Mouse (Mus musculus) embryonic facial prominence, embryonic 14.5 days (tissue): Measurements from ENCODE around the gene Sdk2. TPM values are rescaled to one million over a fixed set of nuclear protein-coding genes. Genes with fewer than 3 reads are reported as not detected.

Experiments used
- ATAC-seq: fragments of 200-750 bp; cut with Nextera tagmentation; 2 replicates; pipeline ENCODE4 v1.8.0; 2017; ENCODE audit warnings: low read depth, moderate number of reproducible peaks, moderate TSS enrichment
- DNase-seq: peaks from one replicate; pipeline ENCODE4 v3.0.0-alpha.2; 2015; ENCODE audit warnings: low spot score
- H3K27ac ChIP-seq: fragments of 300-500 bp; sonication (generic); replicated peaks from 2 replicates; pipeline ENCODE4 v1.5.1; 2014; ENCODE audit warnings: low read depth, mild to moderate bottlenecking, low read length, moderate library complexity
- H3K27me3 ChIP-seq: fragments of 300-500 bp; sonication (generic); replicated peaks from 2 replicates; pipeline ENCODE4 v1.6.1; 2014; ENCODE audit warnings: low read length; ENCODE audit not compliant: control insufficient read depth, insufficient read depth
- H3K36me3 ChIP-seq: fragments of 300-500 bp; sonication (generic); 2 replicates; pipeline ENCODE4 v1.6.1; 2014; ENCODE audit warnings: low read length, mixed read lengths; ENCODE audit not compliant: control insufficient read depth, insufficient read depth
- H3K4me1 ChIP-seq: fragments of 300-500 bp; sonication (generic); 2 replicates; pipeline ENCODE4 v1.6.1; 2014; ENCODE audit warnings: antibody characterized with exemption, low read length; ENCODE audit not compliant: control insufficient read depth, insufficient read depth
- H3K4me2 ChIP-seq: fragments of 300-500 bp; sonication (generic); 2 replicates; pipeline ENCODE4 v1.6.1; 2014; ENCODE audit warnings: low read depth, mild to moderate bottlenecking, low read length, moderate library complexity, mixed read lengths
- H3K4me3 ChIP-seq: fragments of 300-500 bp; sonication (generic); 2 replicates; pipeline ENCODE4 v1.5.1; 2014; ENCODE audit warnings: low read depth, mild to moderate bottlenecking, low read length
- H3K9ac ChIP-seq: fragments of 300-500 bp; sonication (generic); 2 replicates; pipeline ENCODE4 v1.6.1; 2014; ENCODE audit warnings: low read depth, mild to moderate bottlenecking, low read length, moderate library complexity, mixed read lengths
- H3K9me3 ChIP-seq: fragments of 300-500 bp; sonication (generic); 2 replicates; pipeline ENCODE4 v1.6.1; 2016; ENCODE audit warnings: low read length; ENCODE audit not compliant: control insufficient read depth
- WGBS: fragments of 180-500 bp; shearing (Covaris S2); extraction: QIAGEN DNeasy Blood & Tissue Kit; methylation state at CpG from one replicate; pipeline ENCODE4 v1.1.7; 2014; 5-methylcytosine and 5-hydroxymethylcytosine counted together
- polyA plus RNA-seq: library from polyadenylated mRNA; unstranded; fragments of >200 nt; fragmentation: Nextera tagmentation; extraction: Ambion mirVana; gene quantifications from 2 replicates; pipeline ENCODE4 v1.2.1, GENCODE M21; 2014

The Sdk2 gene
- polyA plus RNA-seq, 1 experiment from 2014 or later: 6.3 TPM

GRCm38 (mm10) chr11:113981732-113982503 is 84.9 kb downstream of the Sdk2 start:
- H3K4me3 ChIP-seq: no peak overlapping the region
- H3K36me3 ChIP-seq: no peaks in the 10 kb centered on the region
- 24% methylated on average over 7 of the region's 7 CpGs for WGBS
- peaks cover 16% of the 10 kb centered on the region for H3K4me1 ChIP-seq
- H3K9ac ChIP-seq: no peak overlapping the region
- ATAC-seq (peak; percentile 73), DNase-seq (peak; percentile 78)
- no peak overlapping the region for H3K27ac ChIP-seq
- no peaks in the 10 kb centered on the region for H3K9me3 ChIP-seq
- H3K4me2 ChIP-seq: no peak overlapping the region
- no peaks in the 10 kb centered on the region for H3K27me3 ChIP-seq

- H3K4me3 ChIP-seq: no peak overlapping the region
- no peaks in the 10 kb centered on the region for H3K9me3 ChIP-seq
- WGBS: 54% methylated on average over 6 of the region's 6 CpGs
These were observed 85.8 kb downstream of the Sdk2 start for GRCm38 (mm10) chr11:113981088-113981487.

GRCm38 (mm10) chr11:113978318-113978717 is 88.5 kb downstream of the Sdk2 start:
- Histone ChIP-seq H3K9me3 (no peaks in the 10 kb centered on the region), H3K27me3 (no peaks in the 10 kb centered on the region), H3K36me3 (no peaks in the 10 kb centered on the region), H3K27ac (no peak overlapping the region), H3K4me3 (no peak overlapping the region), H3K4me2 (no peak overlapping the region), H3K4me1 (peaks cover 16% of the 10 kb centered on the region), H3K9ac (no peak overlapping the region)
- DNase-seq: no peak
- WGBS: over 99% methylated on average over 12 of the region's 12 CpGs
- ATAC-seq: no peak

More at GRCm38 (mm10) chr11:113981088-113981487, 85.8 kb downstream of the Sdk2 start:
- H3K27ac ChIP-seq: no peak overlapping the region
- no peaks in the 10 kb centered on the region for H3K27me3 ChIP-seq
- H3K4me2 ChIP-seq: no peak overlapping the region
- ATAC-seq (no peak), DNase-seq (peak; percentile 47)
- peaks cover 16% of the 10 kb centered on the region for H3K4me1 ChIP-seq
- no peaks in the 10 kb centered on the region for H3K36me3 ChIP-seq
- no peak overlapping the region for H3K9ac ChIP-seq

GRCm38 (mm10) chr11:113975667-113975970 is 91.2 kb downstream of the Sdk2 start:
- ATAC-seq: no peak
- WGBS: 60% methylated on average over 3 of the region's 3 CpGs
- DNase-seq: no peak

GRCm38 (mm10) chr11:113974876-113975666 is 91.8 kb downstream of the Sdk2 start:
- no peaks in the 10 kb centered on the region for H3K36me3 ChIP-seq
- no peaks in the 10 kb centered on the region for H3K27me3 ChIP-seq
- no peak overlapping the region for H3K4me2 ChIP-seq
- WGBS: 45% methylated on average over 16 of the region's 16 CpGs
- H3K9me3 ChIP-seq: no peaks in the 10 kb centered on the region
- no peak overlapping the region for H3K27ac ChIP-seq
- no peak overlapping the region for H3K4me3 ChIP-seq
- no peak overlapping the region for H3K9ac ChIP-seq
- H3K4me1 ChIP-seq: no peaks in the 10 kb centered on the region
- ATAC-seq (no peak), DNase-seq (no peak)

More at GRCm38 (mm10) chr11:113975667-113975970, 91.2 kb downstream of the Sdk2 start:
- no peaks in the 10 kb centered on the region for H3K36me3 ChIP-seq
- no peak overlapping the region for H3K27ac ChIP-seq
- no peak overlapping the region for H3K9ac ChIP-seq
- H3K27me3 ChIP-seq: no peaks in the 10 kb centered on the region
- H3K9me3 ChIP-seq: no peaks in the 10 kb centered on the region
- no peak overlapping the region for H3K4me3 ChIP-seq
- H3K4me1 ChIP-seq: no peaks in the 10 kb centered on the region
- no peak overlapping the region for H3K4me2 ChIP-seq

GRCm38 (mm10) chr11:113972517-113972872 is 94.4 kb downstream of the Sdk2 start:
- no peak overlapping the region for H3K4me3 ChIP-seq
- DNase-seq (peak; percentile 54), ATAC-seq (peak; percentile 14; the same call in 1 of the 2 replicates)
- no peak overlapping the region for H3K27ac ChIP-seq
- no peaks in the 10 kb centered on the region for H3K4me1 ChIP-seq
- 69% methylated on average over 3 of the region's 3 CpGs for WGBS
- no peak overlapping the region for H3K9ac ChIP-seq
- H3K36me3 ChIP-seq: no peaks in the 10 kb centered on the region
- H3K4me2 ChIP-seq: no peak overlapping the region
- no peaks in the 10 kb centered on the region for H3K27me3 ChIP-seq
- peaks cover 17% of the 10 kb centered on the region for H3K9me3 ChIP-seq

- 86% methylated on average over 19 of the region's 19 CpGs for WGBS
These were observed 95.0 kb downstream of the Sdk2 start for GRCm38 (mm10) chr11:113971609-113972516.

GRCm38 (mm10) chr11:113970026-113970425 is 96.8 kb downstream of the Sdk2 start:
- no peak for ATAC-seq
- Histone ChIP-seq H3K4me1 (no peaks in the 10 kb centered on the region), H3K27me3 (no peaks in the 10 kb centered on the region), H3K27ac (no peak overlapping the region), H3K9ac (no peak overlapping the region), H3K4me2 (no peak overlapping the region), H3K9me3 (peaks cover 42% of the 10 kb centered on the region), H3K4me3 (no peak overlapping the region), H3K36me3 (0 out of 2 replicates have a peak, but pooled peaks cover 3% of the 10 kb centered on the region)
- DNase-seq: no peak
- 76% methylated on average over 2 of the region's 2 CpGs for WGBS

More at GRCm38 (mm10) chr11:113971609-113972516, 95.0 kb downstream of the Sdk2 start:
- Histone ChIP-seq H3K9me3 (peaks cover 23% of the 10 kb centered on the region), H3K4me3 (no peak overlapping the region), H3K4me2 (no peak overlapping the region), H3K27ac (no peak overlapping the region), H3K9ac (no peak overlapping the region), H3K4me1 (no peaks in the 10 kb centered on the region), H3K27me3 (no peaks in the 10 kb centered on the region), H3K36me3 (no peaks in the 10 kb centered on the region)
- ATAC-seq (no peak), DNase-seq (no peak)
